Mouse (Mus musculus) cerebellum, adult 2 months (tissue): ENCODE results near the gene A530084C06Rik.

Experiments used
- CTCF ChIP-seq: fragments of 200-500 bp; IDR thresholded peaks from 2 replicates; pipeline ENCODE4 v1.5.1; 2011; ENCODE audit warnings: low read depth, mild to moderate bottlenecking, control low read depth, low read length, moderate library complexity, borderline replicate concordance; ENCODE audit not compliant: insufficient read depth
- POLR2A ChIP-seq: fragments of 200-500 bp; IDR thresholded peaks from 2 replicates; pipeline ENCODE4 v1.6.1; 2011; ENCODE audit warnings: low read length, control low read depth, borderline replicate concordance; ENCODE audit not compliant: insufficient read depth

DNA sequence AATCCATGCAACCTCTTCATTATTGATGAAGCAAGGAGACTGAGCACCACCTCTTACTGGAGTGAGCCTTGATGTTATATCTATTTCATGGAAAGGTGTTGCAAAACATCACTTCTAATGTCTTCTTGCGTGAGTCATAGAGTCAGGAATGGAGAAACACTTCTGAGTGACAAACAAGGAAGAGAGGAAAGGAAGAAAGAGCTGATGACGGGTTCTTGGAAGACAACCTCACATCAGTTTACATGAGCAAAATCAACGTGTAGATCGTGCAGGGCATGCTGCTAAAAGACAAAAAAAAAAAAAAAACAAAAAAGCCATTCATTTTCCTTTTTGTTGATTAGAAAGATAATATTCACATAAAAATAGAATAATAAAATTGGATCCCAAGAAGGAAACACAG lies 24.4 kb downstream of the A530084C06Rik start:
- TF ChIP-seq CTCF (no peak), POLR2A (no peak)
